Mouse (Mus musculus) G1E-ER4 (cell line): ENCODE data around the gene Ptprt. TPM values are rescaled to one million over a fixed set of nuclear protein-coding genes. Genes with fewer than 3 reads are reported as not detected.

ENCODE experiments used
- GATA1 ChIP-seq: IDR thresholded peaks from one replicate; pipeline ENCODE4 v1.8.0; 2012; ENCODE audit warnings: low read length, inconsistent platforms
- polyA plus RNA-seq: library from polyadenylated mRNA; stranded (reverse); fragments of >175 nt; gene quantifications from 2 replicates; pipeline ENCODE4 v1.2.3, GENCODE M21; 2012

Ptprt gene
- polyA plus RNA-seq, 1 experiment: not detected

DNA sequence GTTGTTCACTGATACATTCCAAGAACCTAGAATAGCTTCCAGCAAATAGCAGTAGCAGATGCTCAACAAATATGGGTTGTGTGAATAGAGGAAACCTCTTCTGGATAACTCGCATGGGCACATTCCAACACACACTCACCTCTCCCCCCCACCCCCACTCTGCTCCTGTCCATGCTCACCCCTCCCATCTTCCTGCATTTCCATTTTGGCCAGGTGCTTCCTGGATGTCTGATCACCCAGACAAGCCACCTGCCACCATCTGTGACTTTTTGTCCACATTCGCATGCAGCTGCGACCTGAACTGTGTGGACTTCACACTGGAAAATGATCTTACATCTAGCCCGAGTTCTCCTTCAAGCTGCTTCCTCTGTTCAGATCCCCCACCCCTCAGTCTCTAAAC is 1115.5 kb downstream of the Ptprt start:
- no peak for TF ChIP-seq GATA1

DNA sequence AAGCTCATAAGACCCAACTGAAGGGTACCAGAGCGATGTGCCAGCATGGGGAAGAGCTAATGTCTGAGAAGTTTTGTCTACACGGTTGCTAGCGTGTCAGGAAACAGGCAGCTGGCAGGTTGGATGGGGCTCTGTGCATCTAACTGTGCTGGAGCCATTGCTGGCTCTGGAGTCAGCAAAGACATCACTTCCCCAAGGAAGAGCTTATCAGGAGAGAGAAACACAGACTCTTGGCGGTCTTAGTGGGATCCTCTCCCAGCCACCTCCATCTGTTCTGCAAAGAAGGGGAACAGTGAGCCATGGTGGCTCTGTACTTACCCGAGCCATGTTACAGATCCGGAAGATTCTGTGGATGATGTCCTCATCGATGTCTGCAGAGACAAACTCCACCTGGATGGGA is 1126.8 kb downstream of the Ptprt start:
- no peak for TF ChIP-seq GATA1

DNA sequence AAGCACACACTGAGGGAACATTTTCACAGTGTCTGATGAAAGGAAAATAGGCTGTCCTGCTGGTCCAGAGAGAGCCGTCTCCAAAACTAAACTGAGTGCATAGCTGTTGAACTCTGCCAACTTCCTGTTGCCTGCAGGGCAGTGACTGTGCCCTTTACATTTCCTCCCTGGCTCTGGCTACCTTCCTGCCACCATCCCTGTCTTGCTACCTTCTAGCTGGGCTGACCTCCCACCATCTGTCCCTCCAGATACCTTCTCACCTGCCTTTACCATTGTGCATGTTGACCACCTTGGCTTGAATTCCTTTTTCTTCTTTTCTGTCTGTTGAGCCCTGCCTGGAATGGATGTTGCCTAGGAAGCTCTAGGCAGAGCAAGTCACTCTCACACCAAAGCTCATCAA is 1133.8 kb downstream of the Ptprt start:
- TF ChIP-seq GATA1: no peak

DNA sequence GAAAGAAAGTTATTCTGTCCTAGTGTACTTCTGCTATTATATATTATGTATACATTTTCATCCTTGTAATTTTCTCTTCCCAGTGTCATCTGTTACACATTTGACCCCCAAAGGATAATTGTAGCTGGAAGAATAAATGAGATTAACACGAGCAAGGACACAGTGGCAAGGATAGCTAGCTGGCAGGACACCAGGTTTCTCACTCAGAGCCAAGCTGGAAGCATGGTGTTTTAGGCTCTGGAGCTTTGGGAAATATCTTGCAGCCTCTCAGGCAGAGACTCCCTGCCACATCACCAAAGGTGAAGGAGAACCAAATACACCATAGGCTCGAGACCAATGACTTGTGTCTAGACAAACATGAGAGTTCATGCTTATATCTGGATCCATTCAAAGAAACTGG is 1141.3 kb downstream of the Ptprt start:
- no peak for TF ChIP-seq GATA1

DNA sequence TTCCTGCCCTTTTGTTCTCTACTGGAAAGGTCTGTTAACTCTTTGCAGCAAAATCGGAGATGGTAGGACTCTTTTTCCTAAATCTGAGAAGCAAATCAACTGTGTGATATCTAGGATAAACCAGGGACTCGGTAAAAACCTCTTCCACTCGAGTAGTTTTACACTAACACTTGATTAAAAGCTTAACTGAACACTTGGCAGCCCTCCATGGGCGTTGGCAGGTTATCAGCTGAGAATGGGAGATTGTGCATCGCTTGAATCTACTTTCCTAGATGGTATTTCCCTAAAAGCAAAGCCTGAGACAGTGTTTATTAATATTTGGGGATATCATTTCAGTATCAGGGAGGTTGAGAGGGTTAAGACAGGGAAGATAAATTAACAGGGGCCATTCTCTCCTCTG is 1144.0 kb downstream of the Ptprt start:
- TF ChIP-seq GATA1: no peak

DNA sequence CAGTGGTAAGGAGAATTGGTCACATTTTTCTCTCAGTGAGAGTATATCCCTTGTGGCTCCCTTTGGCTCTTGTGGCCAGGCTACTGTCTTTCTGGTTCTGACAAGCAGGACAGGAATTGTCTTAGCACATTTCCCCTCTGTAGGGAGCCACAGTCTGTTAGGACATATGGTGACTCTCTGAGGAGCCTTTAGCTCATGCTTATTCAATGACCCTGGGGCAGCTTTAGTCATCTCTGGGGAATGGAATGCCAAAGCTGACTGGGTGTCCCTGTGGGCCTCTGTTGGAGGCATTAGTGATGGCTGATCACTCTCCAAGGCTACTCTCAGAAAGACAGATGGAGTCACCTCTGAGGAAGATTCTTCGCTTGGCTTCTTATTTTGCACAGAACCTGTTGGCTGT is 1147.7 kb downstream of the Ptprt start:
- TF ChIP-seq GATA1: no peak

DNA sequence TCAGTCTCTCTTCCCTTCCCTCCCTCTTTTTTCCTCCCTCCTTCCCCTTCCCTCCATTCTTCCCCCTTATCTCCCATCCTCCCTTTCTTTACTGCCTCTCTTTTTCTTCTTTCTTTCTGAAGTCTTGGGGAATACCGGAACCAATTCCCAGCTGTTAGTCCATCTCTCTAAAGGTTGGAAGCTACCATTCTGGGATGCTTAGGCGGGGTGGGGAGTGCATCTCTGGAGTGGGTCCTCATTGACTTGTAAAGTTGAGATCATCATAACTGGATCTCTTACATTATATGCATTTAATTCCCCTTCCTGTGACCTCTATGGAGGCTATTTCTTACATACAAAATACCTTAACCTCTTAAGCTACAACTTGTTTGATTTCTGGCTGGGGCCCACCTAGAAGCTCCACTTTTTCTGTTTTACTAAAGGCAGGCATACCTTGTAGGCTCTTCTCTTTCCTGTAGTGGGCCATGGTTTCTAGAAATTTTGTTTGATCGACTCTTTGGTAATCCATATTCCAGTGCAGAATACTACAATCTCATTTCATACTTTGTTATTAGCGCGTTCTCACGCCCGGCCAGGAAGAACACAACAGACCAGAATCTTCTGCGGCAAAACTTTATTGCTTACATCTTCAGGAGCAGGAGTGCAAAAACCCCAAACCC is 1149.7 kb downstream of the Ptprt start:
- no peak for TF ChIP-seq GATA1

DNA sequence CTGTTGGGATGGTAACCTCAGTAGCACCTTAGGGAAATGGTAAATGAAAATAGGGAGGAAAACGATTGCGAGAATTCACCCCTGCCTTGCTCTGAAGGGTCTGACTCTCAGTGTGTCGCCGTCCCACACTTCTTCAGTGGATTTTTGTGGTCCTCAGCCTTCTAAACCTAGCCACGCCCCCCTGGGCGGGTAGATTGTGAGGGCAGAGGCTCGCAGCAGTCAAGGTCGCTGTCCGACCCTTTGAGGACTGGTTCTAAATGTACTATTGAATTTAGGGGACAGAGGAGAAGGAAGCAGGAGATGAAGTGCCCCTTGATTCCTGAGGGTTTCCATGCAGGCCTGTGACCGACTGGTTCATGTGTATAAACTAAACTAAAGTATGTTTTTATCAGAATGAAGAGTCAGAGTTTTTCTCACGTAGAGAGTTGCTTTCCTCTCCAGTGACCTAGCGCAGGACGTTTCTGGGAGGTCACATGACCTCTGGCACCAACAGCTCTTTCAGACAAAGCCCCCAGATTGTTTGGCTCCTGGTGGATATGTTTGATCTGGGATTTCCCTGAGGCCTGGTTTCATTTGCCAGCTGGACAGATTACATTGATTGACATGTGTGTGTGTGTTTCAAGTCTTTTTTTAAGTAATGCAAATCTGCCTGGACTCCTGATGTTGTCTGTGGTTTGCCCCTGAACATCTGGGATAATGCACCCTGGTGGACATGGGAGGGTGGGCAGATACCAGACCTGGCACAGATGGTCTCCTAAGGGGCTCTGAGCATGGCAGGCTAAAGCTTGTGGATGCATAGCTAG is 1161.6 kb downstream of the Ptprt start:
- no peak for TF ChIP-seq GATA1

DNA sequence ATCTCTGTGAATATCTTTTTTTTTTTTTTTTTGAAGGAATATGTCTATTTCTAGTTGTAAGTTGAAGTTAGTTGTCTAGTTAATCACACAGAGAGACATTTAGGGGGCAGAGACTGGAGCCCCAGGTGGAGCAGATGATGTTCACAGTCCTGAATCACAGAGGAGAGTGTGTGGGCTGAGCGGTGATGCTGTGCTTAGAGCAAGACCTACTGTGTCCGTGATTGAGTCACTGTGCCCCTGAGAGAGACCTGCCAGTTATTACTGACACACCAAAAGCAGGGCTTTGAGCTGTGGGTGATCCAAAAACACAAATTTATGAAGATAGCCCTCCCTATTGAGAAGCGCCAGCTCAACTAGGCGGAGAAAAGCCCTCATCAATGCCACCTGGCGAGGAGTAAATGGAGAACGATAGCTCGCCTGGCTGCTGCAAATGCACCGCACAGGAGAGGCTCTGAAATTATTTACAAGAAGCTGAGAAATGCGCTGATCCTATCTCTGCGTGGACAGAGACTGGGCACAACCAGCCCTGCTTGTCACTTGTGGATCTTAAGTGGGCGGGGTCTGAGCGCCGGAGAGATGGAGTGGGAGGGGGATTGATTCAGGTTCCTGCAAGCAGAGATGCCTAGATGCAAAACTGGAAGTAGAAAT is 1162.4 kb downstream of the Ptprt start:
- no peak for TF ChIP-seq GATA1

DNA sequence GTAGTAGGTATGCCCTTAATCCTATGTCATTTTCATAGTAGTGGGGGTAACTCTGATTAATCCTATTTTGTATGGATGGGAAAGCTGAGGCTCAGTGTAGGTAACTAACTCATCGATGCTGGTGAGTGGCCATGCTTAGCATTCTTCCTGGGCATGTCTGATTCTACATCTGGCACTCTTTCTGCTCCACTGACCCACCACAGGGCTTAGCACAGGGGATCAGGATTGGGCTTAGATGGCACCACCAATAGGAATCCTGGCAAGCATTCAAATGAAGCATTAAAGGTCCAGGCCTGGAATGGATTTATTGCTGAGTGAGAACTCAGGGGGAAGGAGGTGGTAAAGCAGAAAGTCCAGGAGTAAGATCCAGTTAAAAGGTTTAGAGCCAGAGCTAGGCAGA is 1179.2 kb downstream of the Ptprt start:
- no peak for TF ChIP-seq GATA1

DNA sequence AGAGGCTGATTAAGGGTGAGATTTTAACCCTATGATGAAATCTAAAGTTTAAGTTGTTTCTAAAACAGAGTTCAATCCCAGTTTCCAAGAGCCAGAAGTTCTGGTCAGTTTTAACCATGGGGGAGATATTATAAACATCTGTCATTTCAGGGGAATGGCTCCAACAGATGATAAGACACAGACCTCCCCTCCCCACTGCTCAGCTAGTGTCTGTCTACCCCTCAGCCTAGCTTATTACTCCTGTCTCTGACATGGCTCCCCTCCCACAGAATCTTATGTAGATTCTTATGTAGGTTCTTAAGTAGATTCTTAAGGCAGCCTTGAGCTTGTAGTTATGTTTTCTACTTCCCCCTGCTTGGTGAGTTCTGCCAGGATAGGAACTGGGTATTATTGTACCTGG is 1180.5 kb downstream of the Ptprt start:
- TF ChIP-seq GATA1: no peak
